Mouse (Mus musculus): ENCODE results near the gene Sec1.

- no peak for TF ChIP-seq POLR2A (IDR thresholded peaks at IDR 0.05; ENCODE audit: low read depth, low read length)
- TF ChIP-seq CTCF (IDR thresholded peaks at IDR 0.05; ENCODE audit: extremely low read depth, insufficient read depth, insufficient read length, insufficient replicate concordance): no peak
Observed at GRCm38 (mm10) chr7:45702316-45702715, 8.1 kb upstream of the Sec1 start.
